Comparison of ENCODE assay signal across 8 mouse cellular contexts in the genomic region with DNA sequence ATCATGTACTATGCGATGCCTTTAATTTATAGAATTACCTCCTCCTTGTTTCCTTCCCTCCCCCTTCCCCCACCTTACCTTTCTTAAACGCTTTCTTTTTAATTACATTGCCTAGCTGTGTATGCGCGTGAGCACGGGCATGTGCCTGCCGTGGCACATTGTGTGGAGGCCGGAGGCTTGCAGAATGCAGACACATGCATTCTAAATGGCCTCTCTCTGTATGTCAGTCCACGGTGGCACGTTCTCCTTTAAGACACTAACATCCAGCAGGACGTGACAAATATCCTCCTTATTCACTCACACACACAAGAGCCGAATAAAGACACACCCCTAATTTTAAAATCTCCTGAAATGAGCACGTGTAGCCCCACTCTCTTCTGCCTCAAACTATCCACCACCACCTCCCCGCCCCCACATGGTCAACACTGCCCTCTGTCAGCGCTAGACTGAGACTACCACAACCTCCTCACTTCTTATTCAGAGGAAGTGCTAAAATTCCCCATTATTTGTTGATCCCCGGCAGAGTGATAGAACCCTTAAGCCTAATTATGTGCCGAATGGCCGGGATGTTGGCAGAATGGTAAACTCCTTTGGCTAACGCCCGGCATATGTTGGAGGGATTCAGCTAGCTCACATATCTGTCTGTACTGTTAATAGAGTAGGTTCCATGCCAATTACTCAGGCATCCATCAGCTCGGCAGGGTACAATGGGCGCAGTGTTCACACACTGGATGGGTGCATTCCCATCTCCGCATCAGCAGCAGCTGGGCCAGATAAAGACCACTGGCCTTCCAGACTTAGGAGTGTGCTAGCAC.
DNase-seq lines count a peak whose midpoint lies in the region; ATAC-seq lines count a peak whose summit lies in the region.

No protein-coding gene starts in this region.

- WGBS in embryonic facial prominence, embryonic 13.5 days = 8% methylated on average over 22 of the region's 22 CpGs
- WGBS in limb, embryonic 15.5 days = 11% methylated on average over 22 of the region's 22 CpGs
- WGBS in midbrain, embryonic 14.5 days = 7% methylated on average over 22 of the region's 22 CpGs
- WGBS in stomach, embryonic 14.5 days = 16% methylated on average over 22 of the region's 22 CpGs

- H3K4me2 ChIP-seq in embryonic facial prominence, embryonic 13.5 days = peak overlapping the region; percentile 75
- peak overlapping the region; percentile 57 for H3K4me2 ChIP-seq in limb, embryonic 15.5 days
- H3K4me2 ChIP-seq in midbrain, embryonic 14.5 days (ENCODE audit: low read length) = peak overlapping the region; percentile 58
- peak overlapping the region; percentile 52 for H3K4me2 ChIP-seq in stomach, embryonic 14.5 days (replicated peaks; ENCODE audit: low read depth, low read length)

- peak; percentile 54 for DNase-seq in thymus, postnatal 14 days
- DNase-seq in thymus, postnatal 10 days (ENCODE audit: low spot score in 2 of 2) = no peak
- peak; percentile 76 for DNase-seq in heart, adult 8-10 months (ENCODE audit: low spot score)
- DNase-seq in kidney, adult 18-20 months = peak; percentile 69
- DNase-seq in midbrain, embryonic 14.5 days = peak; percentile 80

- H3K27me3 ChIP-seq in embryonic facial prominence, embryonic 13.5 days = no peaks in the 10 kb centered on the region
- H3K27me3 ChIP-seq in limb, embryonic 15.5 days = peaks cover 6% of the 10 kb centered on the region
- H3K27me3 ChIP-seq in midbrain, embryonic 14.5 days (ENCODE audit: control insufficient read depth, insufficient read depth, low read length) = no peaks in the 10 kb centered on the region
- no peaks in the 10 kb centered on the region for H3K27me3 ChIP-seq in stomach, embryonic 14.5 days (ENCODE audit: control insufficient read depth, insufficient read depth, low read length)

- H3K9me3 ChIP-seq in embryonic facial prominence, embryonic 13.5 days = peaks cover 3% of the 10 kb centered on the region; the same call in 1 of the 2 replicates
- H3K9me3 ChIP-seq in limb, embryonic 15.5 days = no peaks in the 10 kb centered on the region
- no peaks in the 10 kb centered on the region for H3K9me3 ChIP-seq in midbrain, embryonic 14.5 days (ENCODE audit: control insufficient read depth, low read length)
- H3K9me3 ChIP-seq in stomach, embryonic 14.5 days (ENCODE audit: control insufficient read depth, low read depth, low read length) = no peaks in the 10 kb centered on the region

- ATAC-seq in embryonic facial prominence, embryonic 13.5 days (ENCODE audit: insufficient number of reproducible peaks, insufficient read depth, low FRiP score, low TSS enrichment, low read depth) = peak; percentile 48
- no peak; the same call in 1 of the 2 replicates for ATAC-seq in limb, embryonic 15.5 days (ENCODE audit: insufficient number of reproducible peaks, low FRiP score, low TSS enrichment, low read depth)
- peak; percentile 83 for ATAC-seq in midbrain, embryonic 14.5 days (ENCODE audit: low FRiP score, low TSS enrichment)
- peak; percentile 57; the same call in 1 of the 2 replicates for ATAC-seq in stomach, embryonic 14.5 days (ENCODE audit: insufficient number of reproducible peaks, insufficient read depth, low FRiP score, low read depth)

- H3K4me3 ChIP-seq in embryonic facial prominence, embryonic 13.5 days = peak overlapping the region; percentile 43
- peak overlapping the region; percentile 37 for H3K4me3 ChIP-seq in limb, embryonic 15.5 days
- 0 out of 2 replicates have a peak overlapping the region, but pooled peaks have one; percentile 25 for H3K4me3 ChIP-seq in midbrain, embryonic 14.5 days (replicated peaks; ENCODE audit: low read depth, low read length)
- H3K4me3 ChIP-seq in stomach, embryonic 14.5 days (ENCODE audit: low read depth, low read length) = peak overlapping the region; percentile 13; the same call in 1 of the 2 replicates

- no peaks in the 10 kb centered on the region for H3K36me3 ChIP-seq in embryonic facial prominence, embryonic 13.5 days
- no peaks in the 10 kb centered on the region for H3K36me3 ChIP-seq in limb, embryonic 15.5 days
- H3K36me3 ChIP-seq in midbrain, embryonic 14.5 days (ENCODE audit: control insufficient read depth, insufficient read depth, low read length) = no peaks in the 10 kb centered on the region
- H3K36me3 ChIP-seq in stomach, embryonic 14.5 days (ENCODE audit: control insufficient read depth, insufficient read depth, low read length) = no peaks in the 10 kb centered on the region

- peak overlapping the region; percentile 90 for H3K27ac ChIP-seq in embryonic facial prominence, embryonic 13.5 days
- peak overlapping the region; percentile 43 for H3K27ac ChIP-seq in limb, embryonic 15.5 days
- H3K27ac ChIP-seq in midbrain, embryonic 14.5 days (replicated peaks; ENCODE audit: low read depth, low read length) = peak overlapping the region; percentile 87
- H3K27ac ChIP-seq in stomach, embryonic 14.5 days (ENCODE audit: low read length) = no peak overlapping the region

- peaks cover 48% of the 10 kb centered on the region for H3K4me1 ChIP-seq in embryonic facial prominence, embryonic 13.5 days
- peaks cover 47% of the 10 kb centered on the region for H3K4me1 ChIP-seq in limb, embryonic 15.5 days
- H3K4me1 ChIP-seq in midbrain, embryonic 14.5 days (ENCODE audit: control insufficient read depth, insufficient read depth, low read length) = peaks cover 55% of the 10 kb centered on the region
- peaks cover 32% of the 10 kb centered on the region for H3K4me1 ChIP-seq in stomach, embryonic 14.5 days (ENCODE audit: control insufficient read depth, insufficient read depth, low read length)

- 0 out of 2 replicates have a peak overlapping the region, but pooled peaks have one; percentile 37 for H3K9ac ChIP-seq in embryonic facial prominence, embryonic 13.5 days
- no peak overlapping the region for H3K9ac ChIP-seq in limb, embryonic 15.5 days
- H3K9ac ChIP-seq in midbrain, embryonic 14.5 days (replicated peaks; ENCODE audit: low read length) = 0 out of 2 replicates have a peak overlapping the region, but pooled peaks have one; percentile 18
- no peak overlapping the region for H3K9ac ChIP-seq in stomach, embryonic 14.5 days (replicated peaks; ENCODE audit: low read depth, low read length)

Comparison
In these comparisons a context has a peak if more than half of its experiments do, and no peak if none do; other contexts are left out.
1. DNase-seq: peak in thymus, postnatal 14 days (single experiment), heart, adult 8-10 months (single experiment), kidney, adult 18-20 months (single experiment) and midbrain, embryonic 14.5 days (single experiment); none in thymus, postnatal 10 days (0 of 2).
2. H3K9ac ChIP-seq: peak in embryonic facial prominence, embryonic 13.5 days (single experiment) and midbrain, embryonic 14.5 days (single experiment); none in limb, embryonic 15.5 days (single experiment) and stomach, embryonic 14.5 days (single experiment).
3. Peak in every context shown above with its lines, with median percentiles within 50 percentile points of each other: H3K4me2 ChIP-seq and H3K4me3 ChIP-seq.